Mouse (Mus musculus): Measurements from ENCODE around the gene Grm4.

Gene Grm4

DNA sequence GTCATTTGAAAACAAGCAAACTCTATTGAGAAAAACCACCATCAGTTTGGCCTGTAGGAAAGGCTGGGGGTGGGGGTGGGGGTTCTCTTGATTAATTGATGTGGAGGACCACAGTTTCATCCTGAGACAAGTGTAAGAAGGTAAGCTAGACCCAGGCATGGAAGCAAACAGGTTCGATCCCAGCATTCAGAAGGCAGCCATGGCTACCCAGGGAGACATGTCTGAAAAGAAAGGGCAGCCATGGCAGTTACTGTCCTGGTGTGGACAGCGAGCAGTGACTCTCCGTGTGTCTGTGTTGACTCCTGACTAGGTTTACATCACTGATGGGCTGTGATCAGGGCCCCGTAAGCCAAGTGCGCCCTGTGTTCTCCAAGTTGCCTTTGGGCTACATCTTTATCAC lies at the start of gene Grm4:
Gene Grm4, minus strand, starts transcription at position 101 of the 400 bp plus-strand sequence.
- DNase-seq (ENCODE audit: low spot score), result no peak

DNA sequence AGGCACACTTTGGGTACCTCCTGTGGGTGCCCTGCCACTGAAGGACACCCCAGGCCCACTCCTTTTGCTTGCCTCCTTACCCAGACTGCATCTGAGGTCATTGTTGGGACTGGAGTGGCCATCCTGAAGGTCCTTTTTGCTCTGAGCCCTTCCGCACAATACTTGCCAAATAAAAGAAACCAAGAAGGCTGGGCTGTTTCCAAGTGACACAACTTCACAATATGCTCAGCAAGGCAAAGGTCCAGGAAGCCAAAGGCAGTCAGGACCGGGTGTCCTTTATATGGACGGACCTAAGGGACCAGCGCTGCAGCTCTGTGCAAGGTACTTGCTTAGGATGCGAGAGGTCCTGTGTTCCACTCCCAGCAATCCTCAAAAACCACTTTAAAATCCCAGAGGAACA lies 47.0 kb upstream of the Grm4 start:
- no peak for DNase-seq (ENCODE audit: low spot score)

DNA sequence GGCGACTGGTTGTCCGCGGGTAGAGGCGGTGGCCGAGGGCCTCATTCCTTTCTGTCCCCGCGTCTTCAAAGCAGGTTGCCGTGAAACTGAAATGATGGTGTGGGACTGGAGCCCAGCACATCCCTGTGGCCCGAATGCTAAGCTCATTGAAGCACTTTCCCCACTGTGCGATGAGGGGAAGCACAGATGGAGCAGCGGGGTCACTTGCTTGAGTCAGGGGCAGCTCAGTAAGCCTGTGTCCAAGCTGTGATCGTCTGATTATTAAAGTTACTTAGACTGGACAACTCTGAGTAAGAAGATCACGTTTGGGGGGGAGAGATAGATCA lies 44.7 kb upstream of the Grm4 start:
- no peak for DNase-seq (ENCODE audit: low spot score)

DNA sequence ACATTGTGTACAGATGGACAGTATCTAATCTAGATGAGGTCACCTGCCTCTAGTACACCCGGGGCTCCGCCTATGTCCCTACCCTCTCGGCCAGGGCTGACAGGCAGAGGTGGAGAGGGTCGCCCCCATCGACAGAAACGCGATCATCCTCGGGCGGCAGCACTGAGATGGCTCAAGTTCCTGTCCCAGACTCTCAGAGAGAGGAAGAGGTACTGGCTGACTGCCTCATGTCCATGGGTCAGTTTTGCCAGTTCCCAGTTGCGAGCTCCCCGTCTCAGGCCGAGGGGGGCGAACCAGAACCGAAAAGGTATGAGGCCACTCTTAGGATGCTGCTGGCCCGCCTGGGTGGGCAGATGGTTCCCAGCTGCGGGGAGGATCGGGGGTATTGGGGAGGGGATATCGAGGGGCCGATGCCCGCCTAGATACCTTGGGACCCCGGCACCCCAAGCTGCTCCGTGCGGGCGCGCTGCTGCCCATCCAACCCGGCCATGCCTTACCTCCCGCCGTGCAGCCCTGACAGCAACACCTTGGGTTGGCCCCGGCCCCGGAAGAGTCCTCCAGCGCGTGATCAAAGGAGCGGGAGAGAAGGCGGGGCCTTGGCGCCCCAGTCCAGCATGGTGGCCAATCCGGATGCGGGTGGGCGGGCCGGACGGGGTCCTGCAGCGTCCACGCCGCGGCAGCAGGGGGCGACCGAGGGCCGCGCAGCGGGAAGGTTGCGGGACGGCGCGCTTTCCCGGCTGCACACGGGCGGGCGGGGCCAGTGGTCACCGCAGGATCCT lies 44.1 kb upstream of the Grm4 start, which contains the start of gene AI413582:
Gene AI413582, minus strand, starts transcription at position 594 of the 779 bp plus-strand sequence.
- DNase-seq (ENCODE audit: low spot score), result peak; percentile 98

DNA sequence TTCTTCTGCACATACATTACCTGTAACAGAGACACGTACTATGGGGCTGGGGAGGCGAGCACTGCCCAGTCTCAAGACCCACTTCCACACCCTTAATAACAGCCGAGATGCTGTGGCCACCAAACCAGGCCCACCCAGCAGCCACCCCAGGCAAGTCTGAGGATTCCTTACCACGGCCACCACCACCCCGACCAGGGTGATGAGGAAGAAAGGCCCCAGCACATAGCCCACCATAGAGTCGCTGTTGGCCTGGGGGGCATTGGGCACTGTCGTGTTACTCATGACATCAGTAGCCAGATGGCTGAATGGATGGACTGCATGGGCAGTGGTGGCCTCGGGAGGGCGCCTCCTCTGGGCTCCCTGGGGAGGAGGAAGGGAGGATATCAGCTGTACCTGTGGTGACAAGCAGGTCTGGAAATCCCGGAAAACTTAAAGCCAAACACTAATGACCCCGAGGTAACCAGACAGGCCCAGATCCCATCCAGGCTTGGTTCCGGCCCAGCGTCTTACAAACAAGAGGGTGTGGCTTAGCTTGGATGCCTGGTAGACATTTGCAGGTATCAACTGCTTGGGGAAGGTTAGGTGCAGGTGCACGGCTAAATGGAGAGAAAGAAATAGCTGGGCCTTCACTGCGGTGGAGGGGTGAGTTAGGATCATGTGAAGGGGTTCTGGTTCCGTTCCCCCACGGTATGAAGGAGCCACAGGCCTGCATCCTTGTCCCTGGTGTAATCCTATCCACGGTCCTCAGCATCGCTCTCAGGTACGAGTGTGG lies 43.4 kb upstream of the Grm4 start:
- no peak for DNase-seq (ENCODE audit: low spot score)

DNA sequence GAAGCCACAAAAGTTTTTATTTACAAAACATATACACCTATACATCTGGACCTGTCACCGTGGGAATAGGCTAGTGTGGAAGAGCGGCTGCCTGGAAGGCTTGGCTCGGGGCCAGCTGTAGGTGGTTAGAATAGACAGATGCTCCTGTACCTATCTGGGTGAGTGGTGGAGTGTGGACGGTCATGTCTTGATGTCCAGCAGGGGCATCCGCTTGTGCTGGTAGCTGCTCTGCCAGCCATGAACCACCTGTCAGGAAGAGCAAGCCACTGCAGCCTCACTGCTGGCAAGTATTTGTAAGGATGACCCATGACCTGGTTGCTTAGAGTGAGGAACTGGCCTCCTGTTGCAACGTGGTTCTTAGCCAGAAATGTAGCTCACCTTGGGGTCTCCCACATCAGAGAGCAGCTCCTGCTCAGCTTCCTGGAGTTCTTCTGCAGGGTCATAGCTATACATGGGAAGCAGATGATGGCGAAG lies 42.6 kb upstream of the Grm4 start:
- peak; percentile 64 for DNase-seq (ENCODE audit: low spot score)

DNA sequence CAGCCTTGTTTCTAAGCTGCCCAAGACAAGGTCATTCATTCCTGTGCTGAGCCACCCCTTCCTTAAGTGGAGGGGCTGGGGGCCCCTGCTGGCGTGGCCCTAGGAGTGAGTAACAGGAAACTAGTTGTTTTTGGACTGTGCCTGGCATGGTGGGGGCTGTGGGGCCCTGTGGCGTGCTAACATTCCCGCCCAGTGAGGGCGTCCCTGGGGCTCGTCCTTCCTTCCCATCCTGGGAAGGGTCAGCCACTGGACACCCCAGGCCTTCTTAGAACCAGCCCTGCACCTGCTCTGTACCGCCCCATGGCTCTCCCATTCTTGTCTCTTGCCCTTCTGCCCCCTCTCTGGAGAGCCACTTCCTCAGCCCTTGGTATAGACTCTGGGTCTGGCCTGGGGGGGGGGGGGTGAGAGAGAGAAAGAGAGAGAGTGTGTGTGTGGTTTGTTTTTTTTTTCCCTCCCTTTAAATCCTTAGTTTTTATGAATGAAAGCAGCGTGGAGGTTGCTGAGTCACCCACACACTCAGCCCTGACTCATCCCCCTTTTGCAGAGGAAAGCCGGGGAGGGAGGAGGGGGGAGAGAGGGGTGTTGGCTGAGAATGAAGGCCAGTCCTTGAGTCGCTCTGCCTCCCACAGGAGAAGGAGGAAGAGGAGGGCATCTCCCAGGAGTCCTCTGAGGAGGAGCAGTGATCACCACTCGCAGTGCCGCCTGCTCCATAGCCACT lies 40.8 kb upstream of the Grm4 start:
- DNase-seq (ENCODE audit: low spot score), result no peak

DNA sequence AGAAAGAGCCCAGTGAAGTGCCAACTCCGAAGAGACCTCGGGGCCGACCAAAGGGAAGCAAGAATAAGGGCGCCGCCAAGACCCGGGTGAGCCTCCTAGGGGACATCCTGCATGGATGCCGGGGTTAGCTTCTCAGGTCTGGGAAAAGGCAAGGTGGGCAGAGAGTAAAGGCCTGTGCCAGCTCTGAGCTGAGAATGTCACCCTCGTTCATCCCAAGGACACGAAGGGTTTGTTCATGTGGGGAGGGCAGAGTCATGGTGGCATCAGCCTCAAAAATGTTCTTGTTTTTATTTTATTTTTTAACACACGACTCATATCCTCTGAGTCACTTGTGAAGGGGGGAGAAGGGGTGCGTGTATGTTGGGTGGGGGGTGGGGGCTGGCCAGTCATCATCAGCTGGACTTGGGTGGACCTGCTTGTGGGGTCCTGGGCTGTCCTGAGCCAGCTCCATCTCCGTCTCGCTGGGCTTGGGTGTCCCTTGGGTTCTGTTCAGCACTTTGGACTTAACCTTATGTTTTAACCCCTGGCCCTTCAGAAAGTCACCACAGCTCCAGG lies 39.8 kb upstream of the Grm4 start:
- DNase-seq (ENCODE audit: low spot score), result no peak

DNA sequence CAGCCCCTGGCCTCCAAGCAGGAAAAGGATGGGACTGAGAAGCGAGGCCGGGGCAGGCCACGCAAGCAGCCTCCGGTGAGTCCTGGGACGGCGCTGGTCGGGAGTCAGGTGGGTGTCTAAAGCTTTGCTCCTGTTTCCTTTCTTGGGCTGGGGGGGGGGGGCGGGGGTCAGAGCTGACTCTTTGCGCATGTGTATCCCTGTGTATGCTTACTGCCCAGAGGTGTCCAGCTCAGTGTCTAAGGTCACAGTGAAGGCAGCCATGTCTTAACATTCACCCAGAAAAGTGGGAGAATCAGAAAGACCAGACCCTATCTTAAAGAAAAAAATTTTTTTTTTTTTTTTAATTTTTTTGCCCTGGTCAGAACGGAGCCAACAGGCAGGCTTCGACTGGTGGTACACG lies 38.4 kb upstream of the Grm4 start:
- DNase-seq (ENCODE audit: low spot score), result no peak

DNA sequence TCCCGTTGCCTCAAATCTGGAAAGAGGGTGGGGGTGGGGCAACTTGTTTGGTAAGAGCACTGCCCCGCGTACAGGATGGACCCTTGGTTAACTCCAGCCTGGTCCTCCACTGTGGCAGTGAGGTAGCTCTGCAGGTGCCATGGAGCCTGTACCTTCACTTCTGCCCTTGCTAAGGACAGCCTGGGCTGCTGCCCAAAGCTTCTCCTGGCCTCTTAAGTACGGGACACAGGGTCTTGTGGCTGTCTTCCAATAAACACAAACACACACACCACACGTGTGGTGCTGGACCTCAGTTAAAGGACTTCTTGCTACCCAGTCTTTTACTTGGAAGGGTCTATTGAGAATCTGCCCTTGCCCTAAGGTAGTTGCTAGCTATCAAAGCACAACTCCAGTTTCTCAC lies 37.6 kb upstream of the Grm4 start:
- no peak for DNase-seq (ENCODE audit: low spot score)

DNA sequence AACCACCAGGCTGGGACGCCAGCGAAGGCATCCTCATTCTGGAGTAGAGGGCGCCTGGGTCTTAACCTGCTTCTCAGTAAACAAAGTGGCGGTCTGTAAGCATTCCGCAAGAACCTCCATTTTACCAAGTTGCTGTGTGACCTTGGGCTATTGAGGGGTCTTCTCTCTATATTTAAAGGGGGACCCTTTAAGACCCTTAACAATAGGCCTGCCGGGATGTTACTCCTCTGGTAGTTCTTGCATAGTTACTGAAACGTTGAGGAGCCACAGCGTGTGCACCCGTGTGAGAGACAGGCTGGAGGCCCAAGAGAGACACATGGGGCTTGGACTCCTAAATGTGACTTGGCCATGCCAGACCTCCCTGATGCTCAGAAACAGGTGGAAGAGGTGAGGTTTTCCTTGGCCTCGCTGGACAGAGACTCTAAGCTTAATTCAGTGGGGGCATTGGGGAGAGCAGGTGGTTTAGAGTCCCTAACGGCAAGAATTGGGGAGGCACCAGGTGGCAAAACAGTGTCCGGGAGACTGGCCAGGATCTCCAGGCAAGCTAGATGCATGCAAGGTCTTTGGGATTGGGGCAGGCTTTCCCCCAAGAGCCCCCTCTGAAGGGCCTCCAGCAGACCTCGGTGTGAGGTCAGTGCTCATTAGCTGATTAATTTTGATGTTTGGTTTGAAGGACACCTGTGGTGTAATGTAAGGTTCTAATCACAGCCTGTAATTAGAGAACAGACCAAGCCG lies 36.9 kb upstream of the Grm4 start:
- no peak for DNase-seq (ENCODE audit: low spot score)

DNA sequence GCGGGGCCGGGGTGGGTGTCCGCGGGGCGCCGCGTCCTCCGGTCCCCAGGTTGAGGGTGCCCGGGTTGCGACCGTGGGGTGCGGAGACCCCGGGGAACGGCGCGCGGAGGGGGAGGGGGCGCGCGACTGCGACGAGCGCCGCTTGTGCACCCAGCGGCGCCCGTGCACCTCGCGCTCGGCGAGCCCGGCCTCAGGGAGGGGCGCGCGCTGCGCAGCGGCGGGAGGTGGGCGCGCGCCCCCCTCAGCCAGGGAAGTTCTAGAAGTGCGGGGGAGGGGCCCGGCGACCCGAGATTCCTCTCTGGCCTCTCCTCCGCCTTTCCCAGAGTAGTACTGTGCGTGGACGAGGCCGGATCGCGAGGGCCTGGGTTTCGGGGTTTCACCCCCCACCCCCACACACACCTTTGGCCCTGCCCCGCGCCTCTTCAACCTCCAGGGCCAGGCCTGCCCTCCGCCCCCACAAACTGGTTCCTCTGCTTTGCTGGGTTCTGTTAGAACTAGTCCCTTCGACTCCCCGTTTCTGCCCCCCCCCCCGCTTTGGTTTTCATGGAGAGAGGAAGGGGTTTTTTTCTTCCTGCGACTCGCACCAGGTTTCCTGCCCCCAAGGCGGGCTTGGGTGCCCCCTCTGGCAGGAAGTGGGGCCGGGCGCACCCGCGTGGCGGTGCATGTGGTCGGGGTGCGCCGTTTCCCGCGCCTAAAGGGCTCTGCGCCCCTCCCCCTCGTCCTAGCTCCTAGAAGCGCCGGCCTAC lies 36.2 kb upstream of the Grm4 start:
- peak; percentile 73 for DNase-seq (ENCODE audit: low spot score)

DNA sequence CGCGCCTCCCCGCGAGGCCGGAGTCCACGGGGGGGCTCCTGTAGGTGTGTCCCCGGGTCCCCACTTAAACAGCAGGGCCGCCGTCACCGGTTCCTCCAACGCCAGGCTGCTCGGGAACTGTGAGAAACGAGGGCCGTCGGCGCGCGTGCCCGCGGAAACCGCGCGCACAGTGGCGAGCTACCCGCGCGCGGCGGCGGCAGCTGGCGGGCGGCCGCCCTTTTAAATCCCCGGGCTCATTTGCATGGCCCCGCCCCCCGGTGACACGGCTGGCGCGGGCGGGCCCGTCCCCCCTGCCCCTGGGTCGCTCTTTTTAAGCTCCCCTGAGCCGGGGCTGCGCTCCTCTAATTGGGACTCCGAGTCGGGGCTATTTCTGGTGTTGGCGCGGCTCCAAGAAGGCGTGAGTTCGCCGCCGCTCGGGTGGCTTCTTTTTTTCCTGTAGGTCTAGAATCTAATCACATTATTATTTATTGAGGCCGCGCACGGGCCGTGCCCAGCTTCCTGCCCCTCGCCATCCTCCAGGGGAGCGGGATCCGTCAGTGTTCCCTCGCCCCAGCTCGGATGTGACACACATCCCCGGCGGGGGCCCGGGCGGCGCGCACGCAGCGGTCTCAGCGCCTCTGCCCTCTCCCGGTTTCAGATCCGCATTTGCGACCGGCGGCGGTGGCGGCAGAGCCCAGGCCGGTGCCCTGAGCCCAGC lies 35.3 kb upstream of the Grm4 start, which contains the start of gene Hmga1:
Gene Hmga1, plus strand, starts transcription at position 183 of the 697 bp plus-strand sequence.
- peak; percentile 90 for DNase-seq (ENCODE audit: low spot score)

DNA sequence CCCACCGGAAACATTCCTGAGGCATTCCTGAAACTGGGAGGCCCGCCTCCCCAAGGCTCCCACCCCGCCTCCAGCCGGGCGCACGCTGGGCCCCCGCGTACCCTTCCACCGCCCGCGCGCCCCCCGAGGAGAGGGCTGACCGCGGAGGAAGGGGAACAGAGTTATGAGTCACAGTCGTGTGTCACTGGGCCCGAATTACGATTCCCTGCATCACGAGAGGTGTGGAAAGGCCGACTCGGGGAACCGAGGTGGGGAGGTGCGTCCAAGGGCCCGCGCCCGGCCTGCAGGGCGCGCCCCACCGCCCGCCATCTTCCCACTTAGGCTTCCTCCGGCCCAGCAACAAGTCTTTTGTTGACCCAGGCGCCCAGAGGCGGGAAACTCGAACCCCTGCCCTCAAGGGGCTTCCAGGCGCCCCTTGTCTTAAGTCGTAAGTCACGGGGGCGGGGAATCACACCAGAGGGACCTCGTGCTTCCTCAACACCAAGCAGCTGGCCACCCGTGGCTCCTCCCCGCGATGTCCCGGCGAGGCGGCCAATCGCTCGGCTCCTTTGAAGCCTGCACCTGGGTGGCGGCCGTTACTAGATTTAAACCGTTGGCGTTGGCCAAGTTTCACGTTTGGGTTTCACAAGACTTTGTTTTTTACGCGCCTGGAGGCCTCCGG lies 34.4 kb upstream of the Grm4 start:
- peak; percentile 77 for DNase-seq (ENCODE audit: low spot score)

DNA sequence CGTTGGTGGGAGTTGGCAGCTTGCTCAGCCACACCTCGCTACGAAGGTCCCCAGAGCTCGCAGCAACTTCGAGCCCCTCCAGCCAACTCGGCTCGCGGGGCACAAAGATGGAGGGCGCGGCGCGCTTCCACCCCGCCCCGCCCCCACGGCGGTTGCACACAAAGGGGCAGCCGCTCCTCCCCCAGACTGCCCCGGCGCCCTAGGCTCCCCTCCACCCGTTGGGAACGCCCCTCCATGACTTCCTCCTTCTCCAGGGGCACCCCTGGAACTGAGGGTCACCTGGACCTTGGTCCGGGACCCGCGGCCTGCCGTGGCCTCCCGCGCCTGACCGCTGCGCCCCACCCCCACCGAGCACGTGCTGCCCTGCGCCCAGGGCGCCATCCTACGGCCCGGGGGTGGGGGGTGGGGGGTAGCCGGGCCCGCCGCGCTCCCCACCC lies 33.9 kb upstream of the Grm4 start:
- peak; percentile 72 for DNase-seq (ENCODE audit: low spot score)

DNA sequence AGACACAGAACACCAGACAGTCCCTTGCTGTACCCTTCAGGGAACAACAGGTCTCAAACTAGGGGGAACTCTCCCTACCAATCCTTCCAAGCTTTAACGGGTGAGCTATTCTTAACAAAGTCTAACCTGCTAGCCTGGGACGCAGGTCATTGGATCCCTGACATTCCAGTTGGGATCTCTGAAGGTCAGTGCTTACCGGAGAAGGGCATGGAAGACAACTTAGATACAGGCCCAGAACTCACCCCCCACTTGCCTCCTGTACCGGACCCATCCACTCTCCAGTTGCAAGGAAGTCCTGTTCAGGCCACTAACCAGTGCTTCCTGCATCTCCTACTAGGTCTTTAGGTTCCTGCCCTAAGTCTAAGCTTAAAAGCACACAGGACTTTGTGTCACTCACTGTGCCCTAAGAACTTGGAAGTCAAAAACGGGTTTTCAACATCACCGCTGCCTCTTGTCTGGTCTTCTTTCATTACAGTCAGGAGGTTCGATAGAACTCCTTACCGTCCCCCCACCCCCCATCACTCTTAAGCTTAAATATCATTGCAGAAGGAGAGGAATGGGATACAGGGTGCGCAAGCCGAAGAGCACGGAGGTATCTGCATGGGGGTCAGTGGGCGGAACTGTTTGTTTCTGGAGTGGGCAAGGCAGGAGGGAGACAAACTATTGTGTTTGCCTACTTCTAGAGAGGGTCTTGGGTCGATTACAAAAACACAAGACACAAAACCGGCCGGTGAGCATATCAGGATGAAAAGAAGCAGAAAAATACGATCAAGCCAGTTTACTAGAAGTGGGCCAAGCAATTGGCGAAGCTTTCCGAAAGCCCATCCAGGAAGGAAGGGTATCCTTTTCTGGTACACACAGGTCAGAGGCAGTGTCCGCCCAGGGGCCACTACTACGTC lies 33.1 kb upstream of the Grm4 start:
- no peak for DNase-seq (ENCODE audit: low spot score)

DNA sequence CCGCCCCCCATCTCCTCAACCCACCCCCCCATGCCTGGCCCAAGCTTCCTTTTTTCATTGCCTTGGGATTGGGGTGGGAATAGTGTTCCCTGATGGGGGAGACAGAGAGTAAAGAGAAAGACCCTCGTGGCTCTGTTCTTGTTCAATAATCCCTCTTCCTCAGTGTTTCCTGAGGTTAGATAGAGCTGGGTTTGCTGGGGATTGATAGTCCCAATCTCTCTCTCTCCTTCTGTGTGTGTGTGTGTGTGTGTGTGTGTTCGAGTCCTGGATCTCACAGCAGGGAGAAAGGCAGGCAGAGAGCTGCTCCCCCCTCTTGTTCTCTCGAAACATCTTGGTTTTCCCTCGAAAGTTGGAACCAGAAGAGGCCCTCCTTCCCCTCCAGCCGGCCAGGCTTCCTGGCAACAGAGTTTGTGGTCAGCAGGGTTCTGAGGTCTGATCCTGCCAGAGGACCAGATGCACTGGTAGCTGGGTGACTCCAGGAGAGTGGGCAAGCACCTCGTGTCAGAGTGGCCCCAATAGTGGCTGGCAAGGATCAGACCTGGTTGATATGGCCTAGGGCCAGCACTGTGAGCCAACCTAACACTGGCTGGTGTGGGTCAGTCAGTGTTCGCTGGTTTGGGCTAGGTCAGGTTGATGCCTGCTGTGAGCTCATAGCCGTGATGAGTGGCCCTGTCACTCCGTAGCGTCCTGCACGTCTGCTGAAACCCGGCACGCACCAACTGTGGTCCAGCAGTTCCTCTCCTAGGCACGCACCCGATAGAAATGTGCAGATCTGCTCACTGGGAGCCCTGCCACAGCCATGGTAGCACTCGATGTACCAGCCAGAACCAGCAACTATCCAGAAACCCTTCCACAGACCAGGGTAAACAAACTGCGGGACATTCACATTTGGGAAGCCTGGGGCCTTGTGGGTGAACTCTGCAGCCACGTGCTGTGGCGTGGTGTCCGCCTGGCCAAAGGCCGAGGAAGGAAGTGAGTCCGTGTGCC lies 31.3 kb upstream of the Grm4 start:
- no peak for DNase-seq (ENCODE audit: low spot score)
